Mouse (Mus musculus): ENCODE data around the gene Edem2. TPM values are rescaled to one million over a fixed set of nuclear protein-coding genes. Genes with fewer than 3 reads are reported as not detected.
"Not testable (repeated sequence)": the region's sequence is repeated elsewhere in the genome, so short reads cannot be mapped to it uniquely, and the experiment has no call there.

Gene Edem2
- polyA plus RNA-seq, 1 experiment, result 19.0 TPM

DNA sequence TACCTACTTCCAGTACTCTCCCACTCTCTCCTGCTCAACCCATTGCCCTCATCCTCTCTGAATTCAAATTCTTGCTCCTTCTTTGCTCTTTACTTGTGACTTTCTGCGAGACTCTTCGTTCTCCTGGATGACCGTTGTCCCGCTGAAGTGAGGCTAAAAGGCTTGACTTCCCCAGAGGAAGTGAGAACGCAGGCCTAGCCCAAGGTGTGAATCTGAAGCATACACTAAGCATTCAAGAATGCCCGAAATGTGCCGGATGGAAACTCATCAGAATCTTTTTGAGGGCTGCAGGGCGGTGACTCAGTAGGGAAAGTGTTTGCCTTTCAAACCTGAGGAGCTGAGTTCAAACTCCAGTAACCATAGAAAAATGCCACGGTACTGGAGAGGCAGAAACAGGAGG lies 14.1 kb upstream of the Edem2 start:
- Histone ChIP-seq H3K79me3 (ENCODE audit: low read depth) (no peaks in the 10 kb centered on the region), H3K79me2 (ENCODE audit: control insufficient read depth, insufficient read depth) (no peaks in the 10 kb centered on the region), H3K36me3 (ENCODE audit: control insufficient read depth, insufficient read depth) (no peaks in the 10 kb centered on the region), H3K4me3 (ENCODE audit: insufficient read depth, poor library complexity, severe bottlenecking) (no peak overlapping the region), H3ac (ENCODE audit: control insufficient read depth, insufficient read length, low read depth) (no peak overlapping the region), H3K27me3 (ENCODE audit: control insufficient read depth, insufficient read depth, insufficient read length) (no peaks in the 10 kb centered on the region)
- TF ChIP-seq CTCF (IDR thresholded peaks at IDR 0.05; ENCODE audit: control insufficient read depth, insufficient read depth, insufficient read length), result no peak
- TF ChIP-seq USF1 (IDR thresholded peaks at IDR 0.05; ENCODE audit: low read depth), result no peak
- TF ChIP-seq MYOG (IDR thresholded peaks at IDR 0.05; ENCODE audit: control insufficient read depth, extremely low read depth, insufficient read length), result no peak
- TF ChIP-seq MYOD1 (IDR thresholded peaks at IDR 0.05; ENCODE audit: control insufficient read depth, insufficient read length, low read depth), result no peak
- no peak for TF ChIP-seq MAX (IDR thresholded peaks at IDR 0.05)
- TF ChIP-seq FOSL1 (IDR thresholded peaks at IDR 0.05; ENCODE audit: insufficient read depth, low read length, poor library complexity, severe bottlenecking), result no peak
- TF ChIP-seq CEBPB (IDR thresholded peaks at IDR 0.05; ENCODE audit: low read depth), result no peak

DNA sequence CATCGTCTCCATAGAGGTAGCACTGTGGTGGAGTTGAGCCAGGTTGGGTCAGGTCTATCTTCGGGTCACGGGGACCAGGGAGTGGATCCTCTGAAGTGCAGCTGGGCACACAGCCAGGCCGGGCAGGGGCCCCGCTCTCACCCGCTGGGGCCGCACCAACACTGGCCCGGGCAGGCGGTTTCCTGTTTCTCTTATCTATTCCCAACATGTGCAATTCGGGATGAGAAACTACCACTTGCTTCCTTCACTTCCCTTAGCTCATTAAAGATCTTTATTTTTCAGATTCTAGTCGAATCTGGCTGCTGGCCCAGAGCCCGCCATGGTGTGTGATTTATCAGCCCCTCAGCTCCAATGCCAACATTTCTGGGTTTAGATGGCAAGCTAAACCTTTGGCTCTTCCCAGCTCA lies 13.7 kb upstream of the Edem2 start:
- Histone ChIP-seq H3K36me3 (ENCODE audit: control insufficient read depth, insufficient read depth) (no peaks in the 10 kb centered on the region), H3K79me3 (ENCODE audit: low read depth) (no peaks in the 10 kb centered on the region), H3K27me3 (ENCODE audit: control insufficient read depth, insufficient read depth, insufficient read length) (no peaks in the 10 kb centered on the region), H3K4me3 (ENCODE audit: insufficient read depth, poor library complexity, severe bottlenecking) (no peak overlapping the region), H3K79me2 (ENCODE audit: control insufficient read depth, insufficient read depth) (no peaks in the 10 kb centered on the region), H3ac (ENCODE audit: control insufficient read depth, insufficient read length, low read depth) (no peak overlapping the region)
- TF ChIP-seq USF1 (IDR thresholded peaks at IDR 0.05; ENCODE audit: low read depth), result no peak
- TF ChIP-seq CEBPB (IDR thresholded peaks at IDR 0.05; ENCODE audit: low read depth), result no peak
- no peak for TF ChIP-seq MYOD1 (IDR thresholded peaks at IDR 0.05; ENCODE audit: control insufficient read depth, insufficient read length, low read depth)
- no peak for TF ChIP-seq CTCF (IDR thresholded peaks at IDR 0.05; ENCODE audit: control insufficient read depth, insufficient read depth, insufficient read length)
- TF ChIP-seq MYOG (IDR thresholded peaks at IDR 0.05; ENCODE audit: control insufficient read depth, extremely low read depth, insufficient read length), result no peak
- TF ChIP-seq MAX (IDR thresholded peaks at IDR 0.05), result no peak
- no peak for TF ChIP-seq FOSL1 (IDR thresholded peaks at IDR 0.05; ENCODE audit: insufficient read depth, low read length, poor library complexity, severe bottlenecking)

DNA sequence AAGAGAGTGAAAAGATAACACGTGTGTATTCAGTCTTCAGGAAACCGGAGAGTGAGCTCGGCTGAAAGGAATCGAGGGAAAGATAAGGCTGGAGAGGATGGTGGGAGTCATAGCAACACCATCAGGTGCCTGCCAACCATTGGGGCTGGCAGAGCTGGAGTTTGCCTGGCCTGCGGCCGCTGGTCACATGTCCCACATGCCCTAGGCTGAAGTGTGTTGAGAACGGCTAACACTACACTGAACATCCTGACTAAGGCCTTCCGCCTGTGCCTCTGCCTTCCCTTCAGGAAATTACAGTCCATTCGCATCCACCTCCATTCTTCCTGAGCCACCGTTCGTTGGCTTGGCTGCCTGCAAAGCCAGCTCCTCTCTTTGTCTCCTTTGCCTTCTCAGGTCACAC lies 12.9 kb upstream of the Edem2 start:
- Histone ChIP-seq H3K79me3 (ENCODE audit: low read depth) (no peaks in the 10 kb centered on the region), H3K27me3 (ENCODE audit: control insufficient read depth, insufficient read depth, insufficient read length) (no peaks in the 10 kb centered on the region), H3K36me3 (ENCODE audit: control insufficient read depth, insufficient read depth) (no peaks in the 10 kb centered on the region), H3ac (ENCODE audit: control insufficient read depth, insufficient read length, low read depth) (no peak overlapping the region), H3K4me3 (ENCODE audit: insufficient read depth, poor library complexity, severe bottlenecking) (no peak overlapping the region), H3K79me2 (ENCODE audit: control insufficient read depth, insufficient read depth) (no peaks in the 10 kb centered on the region)
- no peak for TF ChIP-seq FOSL1 (IDR thresholded peaks at IDR 0.05; ENCODE audit: insufficient read depth, low read length, poor library complexity, severe bottlenecking)
- TF ChIP-seq MYOD1 (IDR thresholded peaks at IDR 0.05; ENCODE audit: control insufficient read depth, insufficient read length, low read depth), result no peak
- no peak for TF ChIP-seq CEBPB (IDR thresholded peaks at IDR 0.05; ENCODE audit: low read depth)
- TF ChIP-seq CTCF (IDR thresholded peaks at IDR 0.05; ENCODE audit: control insufficient read depth, insufficient read depth, insufficient read length), result no peak
- TF ChIP-seq USF1 (IDR thresholded peaks at IDR 0.05; ENCODE audit: low read depth), result no peak
- no peak for TF ChIP-seq MAX (IDR thresholded peaks at IDR 0.05)
- no peak for TF ChIP-seq MYOG (IDR thresholded peaks at IDR 0.05; ENCODE audit: control insufficient read depth, extremely low read depth, insufficient read length)

DNA sequence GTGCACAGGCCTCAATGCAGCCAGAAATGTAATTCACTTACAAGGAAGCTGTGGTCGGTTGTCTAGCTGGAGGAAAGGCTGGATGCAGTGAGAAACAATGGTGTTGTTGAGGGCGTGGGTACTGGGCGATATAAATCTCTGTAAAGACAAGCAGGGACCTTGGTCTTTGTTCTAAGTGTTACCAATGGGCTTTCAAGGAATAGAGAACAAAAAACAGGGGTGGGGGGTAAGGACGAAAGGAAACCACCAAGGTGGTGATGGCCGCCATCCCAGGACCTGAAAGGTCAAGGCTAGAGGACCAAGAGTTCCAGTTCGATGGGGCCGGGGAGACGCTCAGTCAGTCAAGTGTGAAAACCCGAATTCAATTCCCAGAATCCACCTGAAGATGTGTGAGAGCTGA lies 8.5 kb upstream of the Edem2 start:
- Histone ChIP-seq H3K79me3 (ENCODE audit: low read depth) (no peaks in the 10 kb centered on the region), H3K79me2 (ENCODE audit: control insufficient read depth, insufficient read depth) (no peaks in the 10 kb centered on the region), H3K27me3 (ENCODE audit: control insufficient read depth, insufficient read depth, insufficient read length) (no peaks in the 10 kb centered on the region), H3ac (ENCODE audit: control insufficient read depth, insufficient read length, low read depth) (no peak overlapping the region), H3K36me3 (ENCODE audit: control insufficient read depth, insufficient read depth) (no peaks in the 10 kb centered on the region), H3K4me3 (ENCODE audit: insufficient read depth, poor library complexity, severe bottlenecking) (no peak overlapping the region)
- no peak for TF ChIP-seq FOSL1 (IDR thresholded peaks at IDR 0.05; ENCODE audit: insufficient read depth, low read length, poor library complexity, severe bottlenecking)
- no peak for TF ChIP-seq MAX (IDR thresholded peaks at IDR 0.05)
- TF ChIP-seq CEBPB (IDR thresholded peaks at IDR 0.05; ENCODE audit: low read depth), result no peak
- no peak for TF ChIP-seq MYOG (IDR thresholded peaks at IDR 0.05; ENCODE audit: control insufficient read depth, extremely low read depth, insufficient read length)
- TF ChIP-seq CTCF (IDR thresholded peaks at IDR 0.05; ENCODE audit: control insufficient read depth, insufficient read depth, insufficient read length), result no peak
- TF ChIP-seq USF1 (IDR thresholded peaks at IDR 0.05; ENCODE audit: low read depth), result no peak
- no peak for TF ChIP-seq MYOD1 (IDR thresholded peaks at IDR 0.05; ENCODE audit: control insufficient read depth, insufficient read length, low read depth)

DNA sequence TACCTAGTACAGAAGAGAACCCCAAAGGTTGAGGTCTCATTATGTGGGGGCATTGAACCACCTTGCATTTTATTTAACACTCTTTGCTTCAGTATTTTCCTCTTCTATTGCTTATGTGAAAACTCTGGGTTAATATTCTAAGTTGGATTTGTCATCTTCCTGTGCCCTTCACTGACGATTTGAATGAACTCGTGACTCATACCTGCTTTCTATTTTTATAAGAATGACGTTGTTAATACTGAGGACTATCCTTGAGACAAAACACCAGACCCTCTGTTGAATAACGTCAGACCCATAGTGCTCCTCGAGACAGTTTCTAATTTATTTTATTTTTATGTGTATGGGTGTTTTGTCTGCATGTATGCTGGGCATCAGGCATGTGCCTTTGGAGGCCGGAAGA lies 7.7 kb upstream of the Edem2 start:
- no peaks in the 10 kb centered on the region for H3K79me2 ChIP-seq (ENCODE audit: control insufficient read depth, insufficient read depth)
- H3K4me3 ChIP-seq (ENCODE audit: insufficient read depth, poor library complexity, severe bottlenecking), result no peak overlapping the region
- TF ChIP-seq CTCF (IDR thresholded peaks at IDR 0.05; ENCODE audit: control insufficient read depth, insufficient read depth, insufficient read length) (no peak), MAX (IDR thresholded peaks at IDR 0.05) (no peak), MYOG (IDR thresholded peaks at IDR 0.05; ENCODE audit: control insufficient read depth, extremely low read depth, insufficient read length) (no peak), CEBPB (IDR thresholded peaks at IDR 0.05; ENCODE audit: low read depth) (no peak), MYOD1 (IDR thresholded peaks at IDR 0.05; ENCODE audit: control insufficient read depth, insufficient read length, low read depth) (no peak), USF1 (IDR thresholded peaks at IDR 0.05; ENCODE audit: low read depth) (no peak), FOSL1 (IDR thresholded peaks at IDR 0.05; ENCODE audit: insufficient read depth, low read length, poor library complexity, severe bottlenecking) (no peak)
- no peaks in the 10 kb centered on the region for H3K36me3 ChIP-seq (ENCODE audit: control insufficient read depth, insufficient read depth)
- H3K79me3 ChIP-seq (ENCODE audit: low read depth), result no peaks in the 10 kb centered on the region
- H3K27me3 ChIP-seq (ENCODE audit: control insufficient read depth, insufficient read depth, insufficient read length), result no peaks in the 10 kb centered on the region
- no peak overlapping the region for H3ac ChIP-seq (ENCODE audit: control insufficient read depth, insufficient read length, low read depth)

DNA sequence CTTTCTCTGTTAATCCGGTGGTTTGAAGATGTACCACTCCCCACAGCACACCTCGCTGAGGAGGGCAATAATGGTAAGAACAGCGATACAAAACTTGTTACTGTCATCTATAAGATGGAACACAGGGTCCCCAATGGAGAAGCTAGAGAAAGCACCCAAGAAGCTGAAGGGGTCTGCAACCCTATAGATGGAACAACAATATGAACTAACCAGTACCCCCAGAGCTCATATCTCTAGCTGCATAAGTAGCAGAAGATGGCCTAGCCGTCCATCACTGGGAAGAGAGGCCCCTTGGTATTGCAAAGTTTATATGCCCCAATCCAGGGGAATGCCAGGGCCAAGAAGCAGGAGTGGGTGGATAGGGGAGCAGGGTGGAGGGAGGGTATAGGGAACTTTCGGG lies 6.5 kb upstream of the Edem2 start, which contains the start of gene Gm17581:
Gm17581 (minus strand) TSS at position 101 of the 400 bp plus-strand sequence.
- H3K36me3 ChIP-seq (ENCODE audit: control insufficient read depth, insufficient read depth); H3K27me3 ChIP-seq (ENCODE audit: control insufficient read depth, insufficient read depth, insufficient read length); H3K4me3 ChIP-seq (ENCODE audit: insufficient read depth, poor library complexity, severe bottlenecking); H3K79me3 ChIP-seq (ENCODE audit: low read depth); H3ac ChIP-seq (ENCODE audit: control insufficient read depth, insufficient read length, low read depth); H3K79me2 ChIP-seq (ENCODE audit: control insufficient read depth, insufficient read depth): not testable (repeated sequence)

Data from C2C12 (cell line).